Mouse (Mus musculus) MEL-GATA-1-ER (cell line): ENCODE results near the gene Alad.

Experiments
- DNase-seq: peaks from one replicate; pipeline ENCODE4 v3.0.0-alpha.2; 2012; ENCODE audit warnings: low read depth; ENCODE audit errors: extremely low read depth

The Alad gene

GRCm38 (mm10) chr4:62517538-62518415 lies 1.9 kb downstream of the Alad start:
- DNase-seq, result peak; percentile 44

- peak; percentile 35 for DNase-seq
Observed at GRCm38 (mm10) chr4:62517046-62517445, 2.7 kb downstream of the Alad start.

DNA sequence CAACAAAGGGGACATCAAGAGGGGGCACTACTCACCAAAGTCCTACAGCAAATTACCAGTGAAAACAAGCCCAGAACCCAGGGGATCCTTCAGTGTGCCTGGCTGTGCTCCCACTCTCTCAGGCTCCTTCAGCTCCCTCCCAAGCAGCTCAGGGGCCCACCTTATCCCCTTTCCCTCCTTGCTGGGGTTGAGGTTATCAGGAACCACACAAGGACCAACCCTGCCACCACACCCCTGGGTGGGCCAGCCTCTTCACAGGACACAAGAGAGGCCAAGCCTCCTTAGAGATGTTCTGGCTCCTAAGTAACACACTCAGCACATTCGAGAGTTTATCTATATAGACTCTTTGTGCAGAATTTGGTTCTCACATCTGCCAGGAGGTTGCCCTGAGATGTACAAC lies 3.1 kb downstream of the Alad start:
- DNase-seq, result peak; percentile 91

GRCm38 (mm10) chr4:62516079-62516478 lies 3.6 kb downstream of the Alad start:
- DNase-seq, result no peak

GRCm38 (mm10) chr4:62515490-62515889 lies 4.2 kb downstream of the Alad start:
- peak; percentile 81 for DNase-seq

DNA sequence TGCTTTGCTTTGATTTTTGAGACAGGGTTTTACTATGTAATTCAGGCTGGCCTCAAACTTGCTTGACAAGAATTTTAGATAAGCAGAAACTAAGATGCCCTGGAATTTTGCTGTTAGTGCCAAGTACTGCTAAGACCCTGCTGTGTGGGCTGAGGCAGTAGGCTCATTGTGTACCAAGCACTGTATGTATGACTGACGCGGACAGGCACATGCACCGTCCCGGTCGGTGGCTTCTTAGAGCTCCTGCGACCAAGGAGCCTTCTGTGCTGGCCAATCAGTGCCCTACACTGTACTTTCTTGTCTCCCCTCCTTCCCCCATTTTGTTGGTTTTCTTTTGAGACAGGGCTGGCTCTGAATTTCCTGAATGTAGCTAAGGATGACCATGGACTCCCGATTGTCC lies 4.7 kb downstream of the Alad start:
- DNase-seq, result no peak

DNA sequence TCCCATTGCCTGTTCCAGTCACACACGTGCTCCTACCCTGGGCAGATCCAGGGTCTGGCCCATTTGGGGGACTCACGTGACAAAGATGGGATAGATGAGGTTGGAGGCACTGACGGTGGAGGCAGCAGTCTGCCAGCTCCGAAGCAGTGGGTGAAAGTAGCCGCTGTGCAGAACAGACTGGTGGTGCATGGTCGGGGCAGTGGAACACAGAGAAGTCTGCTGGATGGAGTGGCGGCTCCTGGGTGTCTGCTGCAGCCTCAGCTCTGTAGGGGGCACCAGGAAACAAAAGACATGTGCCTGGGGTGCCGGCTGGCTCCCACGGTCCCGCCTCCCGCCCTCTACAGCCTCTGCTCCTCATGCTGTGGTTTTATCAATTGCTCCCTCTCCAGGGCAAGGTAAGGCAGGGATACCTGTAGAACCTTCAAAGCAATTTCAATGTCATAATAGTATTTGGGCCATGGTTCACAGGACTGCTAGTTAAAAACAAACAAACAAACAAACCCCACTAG lies 5.7 kb downstream of the Alad start:
- DNase-seq, result no peak

GRCm38 (mm10) chr4:62509946-62510345 lies 9.8 kb downstream of the Alad start:
- DNase-seq, result no peak

DNA sequence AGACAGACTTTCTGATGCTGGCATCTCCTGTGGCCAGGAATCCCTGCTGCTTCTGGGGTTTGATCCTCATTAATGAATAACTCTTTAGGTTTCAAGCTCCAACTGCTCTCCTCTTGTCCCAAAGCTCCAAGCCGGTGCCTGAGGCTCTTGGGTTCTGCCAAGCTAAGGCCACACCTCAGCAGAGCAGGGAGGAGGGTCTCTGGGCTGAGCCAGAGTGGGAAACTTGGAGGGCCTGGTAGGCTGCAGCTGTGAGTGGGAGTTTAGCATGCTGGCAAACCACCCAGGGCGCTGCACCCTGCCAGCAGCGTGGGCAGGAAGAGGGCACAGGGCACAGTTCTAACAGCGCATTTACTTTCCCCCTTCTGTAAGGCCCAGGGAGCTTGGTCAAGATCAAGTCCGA lies 10.9 kb downstream of the Alad start:
- no peak for DNase-seq

DNA sequence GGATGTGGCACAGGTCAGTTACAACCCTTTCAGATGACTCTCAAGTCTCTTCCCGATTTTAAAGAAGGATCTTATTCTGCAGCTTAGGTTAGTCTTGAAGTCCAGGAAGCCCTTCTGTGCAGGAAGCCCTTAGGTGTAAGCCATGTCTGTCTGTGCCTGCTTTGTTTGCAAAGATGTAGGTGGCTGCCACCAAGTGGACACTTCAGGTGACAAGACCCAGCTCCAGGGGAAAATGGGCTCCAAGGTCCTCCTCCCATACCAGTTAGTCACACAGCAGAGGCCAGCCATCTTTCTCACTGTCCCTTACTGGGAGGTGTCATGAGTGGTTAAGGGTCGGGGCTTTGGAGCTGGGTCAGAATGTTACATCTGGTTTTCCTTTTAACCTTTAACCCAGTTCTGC lies 12.9 kb downstream of the Alad start:
- no peak for DNase-seq

- DNase-seq, result no peak
Observed at GRCm38 (mm10) chr4:62505991-62506390, 13.7 kb downstream of the Alad start.

DNA sequence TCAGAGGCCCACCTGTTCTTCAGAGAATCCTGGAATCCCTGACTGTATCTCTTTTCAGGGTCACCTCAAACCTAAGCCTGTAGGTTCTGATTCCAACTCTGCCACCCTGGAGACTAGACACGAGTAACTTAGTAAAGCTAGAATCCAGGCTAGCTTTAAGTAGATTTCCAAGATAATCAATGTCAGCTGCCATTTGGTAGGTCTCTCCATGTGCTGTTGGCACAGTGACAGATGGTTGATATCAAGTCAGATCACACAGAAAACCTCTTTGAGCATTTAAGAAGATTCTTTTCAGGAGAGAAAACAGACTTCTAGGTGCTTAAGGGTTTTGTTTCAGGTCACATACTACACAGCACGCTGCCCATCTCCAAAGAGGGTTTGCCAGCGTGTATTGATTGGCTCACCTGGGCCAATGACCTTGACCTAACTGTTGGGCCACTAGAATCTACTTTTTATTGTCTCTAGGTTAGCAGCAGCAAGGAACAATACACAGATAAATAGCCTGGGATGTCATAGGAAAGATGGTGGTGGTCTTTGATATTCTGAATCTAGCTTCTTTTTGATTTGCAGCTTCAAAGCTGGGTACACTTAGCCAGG lies 16.2 kb downstream of the Alad start, which contains the start of gene Hdhd3:
Gene Hdhd3, minus strand, starts transcription at position 94 of the 597 bp plus-strand sequence.
- no peak for DNase-seq

GRCm38 (mm10) chr4:62502969-62503368 lies 16.7 kb downstream of the Alad start:
- no peak for DNase-seq

DNA sequence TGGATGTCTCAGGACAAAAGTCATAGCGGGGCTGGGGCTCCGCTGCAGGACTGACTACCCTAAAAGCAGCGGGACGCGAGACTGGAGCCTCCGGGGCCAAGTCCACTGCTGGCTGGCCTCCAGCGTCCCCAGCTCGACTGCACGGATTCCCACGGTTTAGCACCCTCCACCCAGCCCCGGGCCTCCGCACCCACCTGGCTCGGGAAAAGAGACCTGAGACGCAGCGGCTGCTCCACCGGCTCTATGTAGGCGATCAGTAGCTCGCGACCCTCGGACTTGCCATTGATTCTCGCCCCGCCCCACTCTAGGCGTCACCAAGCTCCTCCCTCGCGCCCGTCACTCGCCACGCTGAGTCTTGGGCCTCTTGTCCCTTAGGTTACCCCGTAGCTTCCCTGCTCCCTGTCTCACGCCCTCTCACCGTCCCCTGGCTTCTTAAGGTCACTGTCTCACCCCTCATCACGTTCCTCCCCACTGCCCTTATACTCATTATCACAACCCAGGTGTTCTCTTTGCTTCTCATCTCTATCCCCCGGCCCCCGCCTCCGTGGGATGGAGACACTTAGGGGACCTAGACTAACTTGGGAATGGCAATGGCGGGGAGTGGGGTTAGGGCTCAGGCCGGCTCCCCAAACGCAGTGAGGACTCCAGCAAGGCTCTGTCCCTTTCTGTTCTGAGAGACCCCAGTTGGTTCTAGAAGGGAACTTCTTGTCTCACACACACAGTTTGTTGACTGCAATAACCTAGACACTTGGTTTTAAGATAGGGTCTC lies 17.6 kb downstream of the Alad start:
- DNase-seq, result peak; percentile 86

- DNase-seq, result no peak
Observed at GRCm38 (mm10) chr4:62501534-62501933, 18.2 kb downstream of the Alad start.

- no peak for DNase-seq
Observed at GRCm38 (mm10) chr4:62500799-62501198, 18.9 kb downstream of the Alad start.

GRCm38 (mm10) chr4:62496815-62497214 lies 22.9 kb downstream of the Alad start:
- DNase-seq, result no peak

GRCm38 (mm10) chr4:62495946-62496345 lies 23.8 kb downstream of the Alad start:
- DNase-seq, result no peak

DNA sequence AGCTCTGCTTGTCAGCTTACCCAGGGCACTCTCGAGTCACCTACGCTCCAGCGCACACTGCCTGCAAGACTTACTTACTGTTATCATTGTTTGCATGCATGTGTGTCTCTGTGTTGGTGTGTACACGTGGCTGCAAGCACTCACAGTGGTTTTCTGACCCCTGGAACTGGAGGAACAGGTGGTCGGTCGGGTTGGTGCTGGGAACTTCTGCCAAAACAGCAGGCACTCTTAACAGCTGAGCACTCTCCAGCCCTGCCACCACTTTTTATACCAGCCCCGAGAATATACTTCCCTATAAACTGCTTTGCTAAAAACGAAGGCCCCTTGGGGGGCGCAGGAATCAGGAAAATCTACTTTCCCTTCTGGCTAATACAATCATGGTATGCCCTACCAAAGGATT lies 25.5 kb downstream of the Alad start:
- DNase-seq, result no peak

- DNase-seq, result no peak
Observed at GRCm38 (mm10) chr4:62492682-62493081, 27.0 kb downstream of the Alad start.

DNA sequence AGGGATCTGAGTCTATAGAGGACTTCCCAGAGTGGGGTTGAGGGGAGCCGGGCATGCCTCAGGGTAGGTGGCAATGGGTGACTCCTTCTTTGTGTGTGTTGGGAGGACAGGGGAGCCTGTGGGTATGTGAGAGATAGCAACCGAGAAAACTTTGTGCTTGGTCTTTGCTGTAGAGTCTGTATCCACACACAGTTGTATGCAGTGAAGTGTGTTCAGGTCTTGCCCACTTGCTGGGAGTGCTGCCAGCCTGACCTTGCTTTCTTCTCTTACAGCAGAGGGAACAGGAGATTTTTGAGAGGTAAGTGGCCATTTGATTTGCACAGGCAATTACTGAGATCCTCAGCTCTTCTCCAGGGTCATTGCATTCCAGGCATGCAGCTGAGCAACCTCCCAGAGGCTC lies 31.8 kb downstream of the Alad start:
- DNase-seq, result no peak

DNA sequence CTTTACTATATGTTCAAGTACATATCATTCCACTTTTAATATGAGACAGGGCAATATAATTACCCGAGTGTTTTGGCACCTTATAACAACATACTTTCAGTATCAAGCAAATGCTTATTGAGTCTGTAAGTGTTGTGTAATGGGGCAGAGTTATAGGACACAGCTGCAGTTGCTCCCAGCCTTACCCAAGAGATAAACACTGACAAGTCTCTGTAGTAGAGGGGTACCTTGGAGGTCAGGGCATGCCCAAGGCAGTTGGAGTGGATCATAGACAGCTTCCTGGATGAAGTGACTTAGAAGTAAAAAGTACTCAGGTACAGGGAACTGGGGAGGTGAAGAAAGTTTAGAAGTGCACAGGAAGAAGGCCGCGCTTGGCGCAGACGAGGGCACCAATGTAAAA lies 32.5 kb downstream of the Alad start:
- no peak for DNase-seq
